Mouse (Mus musculus): ENCODE data around the gene Marc1. TPM values are rescaled to one million over a fixed set of nuclear protein-coding genes. Genes with fewer than 3 reads are reported as not detected.
A peak's percentile ranks its signal among the peaks of the same experiment; 100 is the strongest.

The Marc1 gene
- total RNA-seq, 4 experiments from 2014 or later: not detected

DNA sequence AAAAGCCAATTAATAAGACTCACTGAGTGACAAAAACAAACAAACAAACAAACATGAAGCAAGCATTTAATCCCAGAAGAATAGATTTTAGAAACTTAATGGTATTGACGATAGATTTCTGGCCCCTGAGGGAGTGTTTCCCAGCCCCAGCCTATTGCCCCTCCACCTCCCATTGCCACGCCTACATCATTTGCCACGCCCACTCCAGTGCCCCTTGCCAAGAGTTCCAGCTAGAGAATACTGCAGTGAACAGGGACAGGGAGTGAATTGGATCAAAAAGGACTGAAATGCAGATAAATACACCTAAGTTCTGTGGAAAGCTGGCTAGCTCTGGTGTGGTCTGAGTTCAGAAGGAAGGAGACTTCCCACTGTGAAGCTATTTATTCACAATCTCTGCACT lies 47.2 kb downstream of the Marc1 start:
- no peak for DNase-seq (ENCODE audit: low spot score)

DNA sequence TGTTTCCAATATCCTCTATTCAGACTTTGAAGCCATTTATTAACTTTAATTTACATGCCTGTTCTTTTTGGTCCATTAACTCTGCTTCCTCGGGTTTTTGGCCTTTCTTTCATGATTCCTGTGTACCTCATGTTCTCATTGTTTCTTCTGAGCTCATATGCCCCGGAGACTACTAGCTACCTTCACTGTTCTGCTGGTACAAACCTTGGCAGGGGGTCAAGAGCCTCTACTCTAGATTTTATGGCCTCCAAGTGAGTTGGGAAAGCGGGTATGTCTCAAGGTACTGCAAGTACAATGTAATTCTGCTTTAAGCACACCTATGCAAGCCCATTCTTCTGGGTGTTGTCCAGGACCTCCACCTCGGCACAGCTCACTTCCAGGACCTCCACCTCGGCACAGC lies 48.2 kb downstream of the Marc1 start:
- no peak for DNase-seq (ENCODE audit: low spot score)

DNA sequence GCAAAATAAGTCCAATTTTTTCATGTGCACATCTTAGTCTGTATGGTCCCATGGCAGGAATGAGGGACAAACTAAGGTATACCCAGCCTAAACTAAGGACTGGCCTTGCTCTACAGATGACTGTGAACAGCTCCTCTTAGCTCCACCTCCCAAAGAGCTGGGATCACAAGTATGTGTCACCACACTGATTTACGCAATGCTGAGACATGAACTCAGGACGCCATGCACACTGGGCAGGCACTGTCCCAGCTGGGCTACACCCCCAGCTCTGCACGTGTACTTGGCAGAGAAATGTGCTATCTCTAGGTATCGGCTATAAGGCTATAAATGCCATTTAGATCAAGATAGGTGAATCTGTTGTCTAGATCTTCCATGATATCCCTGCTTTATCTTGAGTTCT lies 49.1 kb downstream of the Marc1 start:
- DNase-seq (ENCODE audit: low spot score): no peak

DNA sequence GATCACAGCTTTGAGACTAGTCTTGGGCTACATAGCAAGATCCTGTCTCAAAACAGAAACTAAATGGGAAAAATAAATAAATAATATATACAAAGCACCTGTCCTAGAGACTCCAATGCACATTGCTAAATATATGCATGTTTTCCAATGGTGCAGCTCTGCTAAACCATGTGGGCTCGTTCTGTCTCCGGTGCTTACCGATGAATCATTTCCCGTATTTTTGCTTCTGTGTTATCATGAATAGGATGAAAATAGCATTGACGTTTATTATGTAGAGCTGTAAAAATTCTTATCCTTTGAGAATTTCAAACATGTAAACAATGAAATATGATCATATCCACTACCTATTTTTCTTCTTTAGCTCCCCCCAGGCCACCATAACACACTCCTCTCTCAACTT lies 58.4 kb downstream of the Marc1 start:
- DNase-seq (ENCODE audit: low spot score): no peak

DNA sequence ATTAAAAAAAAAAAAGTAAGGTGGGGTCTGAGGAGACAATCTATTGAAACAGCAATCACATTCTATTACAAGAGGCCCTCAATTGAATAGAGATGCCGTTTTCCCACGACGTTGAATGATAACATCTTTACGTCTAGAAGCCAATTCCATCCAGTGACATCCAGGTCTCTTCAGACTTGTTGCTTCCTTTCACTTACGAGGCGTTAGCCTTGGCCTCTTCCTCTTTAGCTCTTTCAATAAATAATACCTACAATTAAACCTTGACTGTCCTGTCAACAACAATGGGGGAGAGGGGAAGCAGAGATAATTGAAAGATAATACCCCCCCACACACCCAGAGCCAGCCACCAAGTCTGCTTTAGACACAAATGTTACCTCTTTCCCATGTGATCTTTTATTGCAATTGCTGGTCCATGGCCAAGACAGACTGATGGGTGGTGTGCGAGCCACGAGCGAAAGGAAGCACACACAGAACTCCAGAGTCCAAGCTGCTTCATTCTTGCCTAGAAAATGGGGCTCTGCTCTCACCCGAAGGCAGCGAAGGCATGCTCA lies 60.9 kb downstream of the Marc1 start:
- DNase-seq (ENCODE audit: low spot score): no peak

DNA sequence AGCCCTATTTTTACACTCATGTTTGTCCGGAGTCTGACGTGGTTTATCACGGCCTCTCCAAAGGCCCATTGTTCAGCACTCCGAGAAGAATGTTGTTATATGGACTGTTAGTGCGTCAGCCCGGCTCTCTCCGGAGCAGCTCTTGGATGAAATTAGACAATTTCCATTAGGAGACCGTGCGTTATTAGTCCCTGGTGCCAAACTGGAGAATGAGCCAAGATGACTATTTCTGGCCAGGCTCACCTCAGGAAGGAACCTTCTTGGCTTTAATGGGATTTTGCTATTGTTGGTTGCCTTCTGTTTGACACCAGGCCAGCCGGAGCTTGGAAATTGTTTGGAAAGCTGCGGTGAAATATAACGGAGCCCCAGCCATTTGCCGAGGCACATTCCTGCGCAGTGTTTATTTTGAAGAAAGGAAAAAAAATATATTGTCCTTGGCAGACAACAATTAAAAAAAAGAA lies 62.4 kb downstream of the Marc1 start:
- DNase-seq (ENCODE audit: low spot score): peak; percentile 86

DNA sequence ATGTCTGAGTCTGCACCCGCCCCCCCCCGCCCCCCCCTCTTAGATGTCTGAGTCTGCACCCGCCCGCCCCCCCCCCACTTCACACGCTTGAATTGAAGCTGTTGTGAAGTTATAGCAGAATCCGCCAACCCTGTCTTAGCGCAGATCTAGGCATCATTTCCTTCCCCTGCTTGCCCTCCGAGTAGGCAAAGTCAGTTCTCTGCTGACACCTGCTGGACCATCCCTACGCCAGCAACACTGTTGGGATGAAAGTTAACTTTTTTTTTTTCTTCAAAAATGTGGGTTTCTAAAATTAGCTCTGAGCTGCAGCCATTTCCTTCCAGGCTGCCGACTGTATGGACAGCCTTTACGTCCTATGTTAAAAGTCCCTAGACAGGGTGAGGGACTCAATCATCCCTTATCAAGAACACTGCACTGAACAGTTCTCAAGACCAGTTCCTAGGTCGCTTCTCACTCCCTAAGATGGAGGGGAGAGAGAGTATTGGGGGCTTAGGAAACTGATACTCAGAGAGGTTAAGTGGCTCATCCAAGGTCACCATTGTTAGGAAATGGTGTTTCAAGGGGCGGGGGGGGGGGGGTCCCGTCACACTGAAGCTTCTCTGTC lies 73.1 kb downstream of the Marc1 start:
- DNase-seq (ENCODE audit: low spot score): peak; percentile 79

DNA sequence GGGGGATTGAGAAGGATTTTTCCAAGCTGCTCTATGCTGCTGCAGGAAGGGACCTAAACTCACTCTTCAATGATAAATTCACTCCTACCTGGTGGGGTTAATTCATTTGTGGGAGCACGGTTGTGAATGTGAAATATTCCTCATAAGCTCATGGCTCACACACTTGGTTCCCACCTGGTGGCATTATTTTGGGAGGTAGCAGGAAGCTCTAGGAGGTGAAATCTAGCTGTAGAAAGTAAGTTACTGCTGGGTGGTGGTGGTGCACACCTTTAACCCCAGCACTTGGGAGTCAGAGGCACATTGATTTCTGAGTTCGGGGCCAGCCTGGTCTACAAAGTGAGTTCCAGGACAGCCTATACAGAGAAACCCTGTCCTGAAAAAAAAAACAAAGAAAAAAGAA lies 73.9 kb downstream of the Marc1 start:
- DNase-seq (ENCODE audit: low spot score): no peak

Small RNA genes within 50 kb of the gene (microRNA-seq; reads per million reads assigned to microRNA genes)
- gene Mir1981: 89.9 reads per million, percentile 58 among the genes with 10 or more reads in this experiment

Other genes with a start within 250 kb of the Marc1 start
- gene Hlx, start 78.7 kb downstream of the Marc1 start, total RNA-seq (2022): 1 to 10 TPM; 7.3 to 8.4 (median 8.0) TPM
- gene Marc2, start 35.1 kb upstream of the Marc1 start, total RNA-seq (2022): 100 to 1,000 TPM; 113 to 146 (median 132) TPM
- gene C130074G19Rik, start 71.9 kb upstream of the Marc1 start, total RNA-seq (2022): 10 to 100 TPM; 15.4 to 19.9 (median 18.0) TPM
- 1 to 10 TPM; 8.0 to 9.2 (median 8.6) TPM for gene Mark1, start 188.3 kb upstream of the Marc1 start, total RNA-seq (2022)